Mouse (Mus musculus): Measurements from ENCODE around the gene Taf12. TPM values are rescaled to one million over a fixed set of nuclear protein-coding genes. Genes with fewer than 3 reads are reported as not detected.
"Not testable (repeated sequence)": the region's sequence is repeated elsewhere in the genome, so short reads cannot be mapped to it uniquely, and the experiment has no call there.

The Taf12 gene
- polyA plus RNA-seq, 1 experiment from 2014 or later = 65.0 TPM

GRCm38 (mm10) chr4:132303484-132303883, 29.3 kb downstream of the Taf12 start:
- peak overlapping the region; percentile 67; the same call in 1 of the 2 replicates for H3K9ac ChIP-seq (ENCODE audit: low read depth, low read length)
- H3K27ac ChIP-seq (ENCODE audit: low read depth, low read length); DNase-seq (ENCODE audit: low spot score); ATAC-seq (ENCODE audit: low FRiP score); H3K9me3 ChIP-seq (ENCODE audit: control insufficient read depth, low read length); H3K36me3 ChIP-seq (ENCODE audit: control insufficient read depth, insufficient read depth, low read length); H3K27me3 ChIP-seq (ENCODE audit: control insufficient read depth, insufficient read depth, low read length); H3K4me1 ChIP-seq (replicated peaks; ENCODE audit: control insufficient read depth, insufficient read depth, low read length): not testable (repeated sequence)
- H3K4me2 ChIP-seq (replicated peaks; ENCODE audit: low read depth, low read length) = peak overlapping the region; percentile 68
- WGBS = 45% methylated on average over 6 of the region's 6 CpGs
- peak overlapping the region; percentile 43 for H3K4me3 ChIP-seq (ENCODE audit: low read depth, low read length)

GRCm38 (mm10) chr4:132305276-132305675, 31.1 kb downstream of the Taf12 start:
- WGBS = 88% methylated on average over 8 of the region's 8 CpGs
- DNase-seq (ENCODE audit: low spot score) = no peak
- no peaks in the 10 kb centered on the region for H3K9me3 ChIP-seq (ENCODE audit: control insufficient read depth, low read length)

GRCm38 (mm10) chr4:132306004-132306403, 31.8 kb downstream of the Taf12 start:
- ATAC-seq (ENCODE audit: low FRiP score) = no peak
- Histone ChIP-seq H3K27ac (ENCODE audit: low read depth, low read length) (no peak overlapping the region), H3K4me1 (replicated peaks; ENCODE audit: control insufficient read depth, insufficient read depth, low read length) (peaks cover 3% of the 10 kb centered on the region; the same call in 1 of the 2 replicates), H3K27me3 (ENCODE audit: control insufficient read depth, insufficient read depth, low read length) (no peaks in the 10 kb centered on the region), H3K4me3 (ENCODE audit: low read depth, low read length) (no peak overlapping the region), H3K36me3 (ENCODE audit: control insufficient read depth, insufficient read depth, low read length) (no peaks in the 10 kb centered on the region), H3K4me2 (replicated peaks; ENCODE audit: low read depth, low read length) (no peak overlapping the region), H3K9me3 (ENCODE audit: control insufficient read depth, low read length) (no peaks in the 10 kb centered on the region), H3K9ac (ENCODE audit: low read depth, low read length) (no peak overlapping the region)
- 81% methylated on average over 6 of the region's 6 CpGs for WGBS
- no peak for DNase-seq (ENCODE audit: low spot score)

More at GRCm38 (mm10) chr4:132305276-132305675, 31.1 kb downstream of the Taf12 start:
- Histone ChIP-seq H3K9ac (ENCODE audit: low read depth, low read length) (no peak overlapping the region), H3K27ac (ENCODE audit: low read depth, low read length) (no peak overlapping the region), H3K27me3 (ENCODE audit: control insufficient read depth, insufficient read depth, low read length) (no peaks in the 10 kb centered on the region), H3K4me3 (ENCODE audit: low read depth, low read length) (no peak overlapping the region), H3K4me2 (replicated peaks; ENCODE audit: low read depth, low read length) (no peak overlapping the region), H3K4me1 (replicated peaks; ENCODE audit: control insufficient read depth, insufficient read depth, low read length) (peaks cover 3% of the 10 kb centered on the region; the same call in 1 of the 2 replicates), H3K36me3 (ENCODE audit: control insufficient read depth, insufficient read depth, low read length) (no peaks in the 10 kb centered on the region)
- ATAC-seq (ENCODE audit: low FRiP score) = no peak

- peak; percentile 91 for ATAC-seq (ENCODE audit: low FRiP score)
- H3K27me3 ChIP-seq (ENCODE audit: control insufficient read depth, insufficient read depth, low read length) = no peaks in the 10 kb centered on the region
- peaks cover 3% of the 10 kb centered on the region; the same call in 1 of the 2 replicates for H3K4me1 ChIP-seq (replicated peaks; ENCODE audit: control insufficient read depth, insufficient read depth, low read length)
- peak overlapping the region; percentile 75 for H3K4me2 ChIP-seq (replicated peaks; ENCODE audit: low read depth, low read length)
- 0 out of 2 replicates have a peak, but pooled peaks cover 4% of the 10 kb centered on the region for H3K36me3 ChIP-seq (ENCODE audit: control insufficient read depth, insufficient read depth, low read length)
- peak overlapping the region; percentile 55 for H3K27ac ChIP-seq (ENCODE audit: low read depth, low read length)
- H3K4me3 ChIP-seq (ENCODE audit: low read depth, low read length) = peak overlapping the region; percentile 77
- H3K9me3 ChIP-seq (ENCODE audit: control insufficient read depth, low read length) = no peaks in the 10 kb centered on the region
- DNase-seq (ENCODE audit: low spot score) = peak; percentile 93
- WGBS = 2% methylated on average over 41 of the region's 41 CpGs
- peak overlapping the region; percentile 84 for H3K9ac ChIP-seq (ENCODE audit: low read depth, low read length)
Measured at GRCm38 (mm10) chr4:132308437-132309139, 34.4 kb downstream of the Taf12 start.

GRCm38 (mm10) chr4:132309140-132309848, 35.1 kb downstream of the Taf12 start:
- peaks cover 3% of the 10 kb centered on the region; the same call in 1 of the 2 replicates for H3K4me1 ChIP-seq (replicated peaks; ENCODE audit: control insufficient read depth, insufficient read depth, low read length)
- H3K4me3 ChIP-seq (ENCODE audit: low read depth, low read length) = peak overlapping the region; percentile 77
- ATAC-seq (ENCODE audit: low FRiP score) (no peak; the same call in 1 of the 2 replicates), DNase-seq (ENCODE audit: low spot score) (peak; percentile 40)
- WGBS = under 1% methylated on average over 15 of the region's 15 CpGs
- H3K27me3 ChIP-seq (ENCODE audit: control insufficient read depth, insufficient read depth, low read length) = no peaks in the 10 kb centered on the region
- peak overlapping the region; percentile 75 for H3K4me2 ChIP-seq (replicated peaks; ENCODE audit: low read depth, low read length)
- peak overlapping the region; percentile 55 for H3K27ac ChIP-seq (ENCODE audit: low read depth, low read length)
- 0 out of 2 replicates have a peak, but pooled peaks cover 4% of the 10 kb centered on the region for H3K36me3 ChIP-seq (ENCODE audit: control insufficient read depth, insufficient read depth, low read length)
- no peaks in the 10 kb centered on the region for H3K9me3 ChIP-seq (ENCODE audit: control insufficient read depth, low read length)
- peak overlapping the region; percentile 84 for H3K9ac ChIP-seq (ENCODE audit: low read depth, low read length)

GRCm38 (mm10) chr4:132309849-132310472, 35.8 kb downstream of the Taf12 start:
- Histone ChIP-seq H3K4me1 (replicated peaks; ENCODE audit: control insufficient read depth, insufficient read depth, low read length) (peaks cover 3% of the 10 kb centered on the region; the same call in 1 of the 2 replicates), H3K4me3 (ENCODE audit: low read depth, low read length) (peak overlapping the region; percentile 77), H3K36me3 (ENCODE audit: control insufficient read depth, insufficient read depth, low read length) (0 out of 2 replicates have a peak, but pooled peaks cover 4% of the 10 kb centered on the region), H3K9me3 (ENCODE audit: control insufficient read depth, low read length) (no peaks in the 10 kb centered on the region), H3K27ac (ENCODE audit: low read depth, low read length) (no peak overlapping the region), H3K4me2 (replicated peaks; ENCODE audit: low read depth, low read length) (peak overlapping the region; percentile 75), H3K27me3 (ENCODE audit: control insufficient read depth, insufficient read depth, low read length) (no peaks in the 10 kb centered on the region), H3K9ac (ENCODE audit: low read depth, low read length) (peak overlapping the region; percentile 84; the same call in 1 of the 2 replicates)
- DNase-seq (ENCODE audit: low spot score) = peak; percentile 57
- 35% methylated on average over 10 of the region's 10 CpGs for WGBS
- ATAC-seq (ENCODE audit: low FRiP score) = no peak

- Histone ChIP-seq H3K4me1 (replicated peaks; ENCODE audit: control insufficient read depth, insufficient read depth, low read length) (peaks cover 3% of the 10 kb centered on the region; the same call in 1 of the 2 replicates), H3K4me2 (replicated peaks; ENCODE audit: low read depth, low read length) (no peak overlapping the region), H3K4me3 (ENCODE audit: low read depth, low read length) (no peak overlapping the region), H3K9ac (ENCODE audit: low read depth, low read length) (no peak overlapping the region), H3K27ac (ENCODE audit: low read depth, low read length) (no peak overlapping the region), H3K9me3 (ENCODE audit: control insufficient read depth, low read length) (no peaks in the 10 kb centered on the region), H3K27me3 (ENCODE audit: control insufficient read depth, insufficient read depth, low read length) (no peaks in the 10 kb centered on the region), H3K36me3 (ENCODE audit: control insufficient read depth, insufficient read depth, low read length) (0 out of 2 replicates have a peak, but pooled peaks cover 4% of the 10 kb centered on the region)
- no peak for ATAC-seq (ENCODE audit: low FRiP score)
- DNase-seq (ENCODE audit: low spot score) = no peak
- WGBS = 39% methylated on average over 1 of the region's 1 CpGs
Measured at GRCm38 (mm10) chr4:132311209-132311608, 37.0 kb downstream of the Taf12 start.

GRCm38 (mm10) chr4:132311801-132312200, 37.6 kb downstream of the Taf12 start:
- Histone ChIP-seq H3K4me2 (replicated peaks; ENCODE audit: low read depth, low read length) (no peak overlapping the region), H3K27me3 (ENCODE audit: control insufficient read depth, insufficient read depth, low read length) (no peaks in the 10 kb centered on the region), H3K9ac (ENCODE audit: low read depth, low read length) (no peak overlapping the region), H3K9me3 (ENCODE audit: control insufficient read depth, low read length) (no peaks in the 10 kb centered on the region), H3K27ac (ENCODE audit: low read depth, low read length) (no peak overlapping the region), H3K4me3 (ENCODE audit: low read depth, low read length) (no peak overlapping the region), H3K4me1 (replicated peaks; ENCODE audit: control insufficient read depth, insufficient read depth, low read length) (peaks cover 3% of the 10 kb centered on the region; the same call in 1 of the 2 replicates), H3K36me3 (ENCODE audit: control insufficient read depth, insufficient read depth, low read length) (0 out of 2 replicates have a peak, but pooled peaks cover 8% of the 10 kb centered on the region)
- ATAC-seq (ENCODE audit: low FRiP score) = no peak
- DNase-seq (ENCODE audit: low spot score) = no peak
- 57% methylated on average over 3 of the region's 3 CpGs for WGBS
